Mouse (Mus musculus) brain, embryonic 14.5 days (tissue): ENCODE data around the gene Aak1.

Source experiments
- CTCF ChIP-seq: fragments of 200-500 bp; IDR thresholded peaks from 2 replicates; pipeline ENCODE4 v1.5.1; 2012; ENCODE audit warnings: inconsistent platforms, mild to moderate bottlenecking, moderate library complexity, borderline replicate concordance; ENCODE audit not compliant: insufficient read depth, insufficient read length; ENCODE audit errors: extremely low read depth
- POLR2A ChIP-seq: fragments of 200-500 bp; IDR thresholded peaks from 2 replicates; pipeline ENCODE4 v1.6.1; 2012; ENCODE audit warnings: mild to moderate bottlenecking, inconsistent platforms, borderline replicate concordance; ENCODE audit not compliant: poor library complexity, insufficient read depth, insufficient read length, severe bottlenecking; ENCODE audit errors: extremely low read depth

DNA sequence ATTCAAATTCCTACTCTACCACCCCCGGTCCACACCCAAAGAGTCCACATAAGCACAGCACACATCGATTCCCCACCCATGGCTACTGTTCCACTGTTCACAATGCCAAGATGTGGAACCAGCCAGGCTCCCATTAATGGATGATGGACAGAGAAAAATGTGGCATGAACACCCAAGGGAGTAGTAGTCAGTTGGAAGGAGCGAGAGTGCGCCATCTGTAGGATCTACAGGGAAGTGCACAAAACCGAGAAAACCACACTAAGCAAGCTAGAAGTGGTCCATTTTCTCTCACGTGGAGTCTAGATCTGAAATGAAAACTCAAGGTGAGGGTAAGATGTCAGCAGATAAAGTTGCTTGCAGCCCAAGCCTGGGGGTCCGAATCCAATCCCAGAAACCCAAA is 28.6 kb upstream of the Aak1 start:
- TF ChIP-seq POLR2A (no peak), CTCF (peak; percentile 41; the same call in 1 of the 2 replicates)
